Mouse (Mus musculus): ENCODE results near the gene Etv6. TPM values are rescaled to one million over a fixed set of nuclear protein-coding genes. Genes with fewer than 3 reads are reported as not detected.

Etv6 gene
- total and polyA plus RNA-seq, 2 experiments from 2014 or later: 3.0 to 7.1 TPM

DNA sequence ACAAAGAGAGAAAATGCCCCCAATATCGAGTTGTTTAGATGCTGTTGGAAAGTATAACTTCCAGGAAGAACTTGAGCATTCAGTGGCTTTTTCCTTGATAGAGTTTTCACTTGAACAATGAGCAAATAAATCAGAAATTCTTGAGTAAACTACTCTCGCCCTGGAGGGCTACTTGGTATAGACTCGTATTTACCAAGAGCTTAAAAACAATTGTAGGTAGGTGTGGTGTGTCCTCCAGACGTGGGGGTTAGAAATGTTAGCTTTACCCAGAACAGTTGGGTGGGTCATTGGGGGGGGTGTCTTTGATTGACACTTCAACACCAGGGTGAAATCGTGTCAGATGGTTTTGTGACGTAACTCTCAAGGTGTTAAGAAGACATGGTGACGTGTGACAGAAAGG lies 88.0 kb downstream of the Etv6 start:
- no peak for DNase-seq
- Histone ChIP-seq H3K4me3 (ENCODE audit: low read depth, low read length) (no peak overlapping the region), H3K4me2 (ENCODE audit: low read depth) (no peak overlapping the region), H3K9ac (no peak overlapping the region), H3K27me3 (ENCODE audit: insufficient read depth, low read length) (no peaks in the 10 kb centered on the region), H3K27ac (ENCODE audit: low read depth, low read length) (no peak overlapping the region), H3K36me3 (ENCODE audit: insufficient read depth) (no peaks in the 10 kb centered on the region), H3K4me1 (ENCODE audit: insufficient read depth) (no peaks in the 10 kb centered on the region), H3K9me3 (ENCODE audit: low read length) (no peaks in the 10 kb centered on the region)
- no peak for ATAC-seq
- WGBS: 89% methylated on average over 7 of the region's 7 CpGs
- TF ChIP-seq CTCF (IDR thresholded peaks at IDR 0.05; ENCODE audit: low read depth): no peak

DNA sequence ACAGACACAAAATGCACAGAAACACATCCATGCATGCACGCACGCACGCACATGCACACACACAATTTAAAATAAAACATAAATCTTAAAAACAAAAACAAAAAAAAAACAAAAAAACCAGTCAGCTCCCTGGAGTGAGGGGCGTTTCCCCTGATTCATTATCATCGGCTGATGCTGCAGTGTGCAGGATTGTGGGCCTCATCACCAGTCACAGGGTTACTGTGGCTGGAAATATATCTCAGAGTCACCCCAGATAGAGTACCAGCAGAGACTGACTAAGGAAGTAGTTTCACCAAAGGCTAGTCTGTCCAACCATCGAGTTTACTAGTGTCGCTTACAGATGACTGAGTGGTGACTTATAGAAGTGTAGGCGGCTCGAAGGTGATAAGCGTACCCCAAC lies 88.8 kb downstream of the Etv6 start:
- no peak for DNase-seq
- Histone ChIP-seq H3K36me3 (ENCODE audit: insufficient read depth) (no peaks in the 10 kb centered on the region), H3K27ac (ENCODE audit: low read depth, low read length) (no peak overlapping the region), H3K9ac (no peak overlapping the region), H3K4me3 (ENCODE audit: low read depth, low read length) (no peak overlapping the region), H3K4me1 (ENCODE audit: insufficient read depth) (no peaks in the 10 kb centered on the region), H3K27me3 (ENCODE audit: insufficient read depth, low read length) (no peaks in the 10 kb centered on the region), H3K4me2 (ENCODE audit: low read depth) (no peak overlapping the region), H3K9me3 (ENCODE audit: low read length) (no peaks in the 10 kb centered on the region)
- TF ChIP-seq CTCF (IDR thresholded peaks at IDR 0.05; ENCODE audit: low read depth): no peak
- no peak for ATAC-seq
- WGBS: 91% methylated on average over 10 of the region's 10 CpGs

DNA sequence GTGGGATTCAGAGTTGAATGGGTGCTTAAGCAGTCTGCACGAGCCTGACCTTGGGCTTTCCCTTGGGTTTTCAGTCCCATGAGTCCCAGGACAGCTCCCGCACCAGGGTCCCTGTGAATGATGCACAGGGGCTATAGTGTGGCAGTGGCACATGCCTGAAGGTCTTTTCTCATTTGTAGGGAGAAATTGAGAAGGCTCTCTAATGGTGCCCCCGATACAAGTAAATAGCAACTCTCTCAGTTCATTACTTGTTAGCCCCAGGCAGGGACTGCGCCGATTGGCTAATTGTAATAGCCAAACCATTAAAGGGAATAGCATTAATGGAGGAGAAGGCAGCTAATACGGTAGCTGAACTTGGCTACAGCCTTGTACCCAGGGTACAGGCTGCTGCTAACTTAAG lies 92.5 kb downstream of the Etv6 start:
- no peaks in the 10 kb centered on the region for H3K36me3 ChIP-seq (ENCODE audit: insufficient read depth)
- TF ChIP-seq CTCF (IDR thresholded peaks at IDR 0.05; ENCODE audit: low read depth): no peak
- no peak overlapping the region for H3K27ac ChIP-seq (ENCODE audit: low read depth, low read length)
- no peak overlapping the region for H3K4me3 ChIP-seq (ENCODE audit: low read depth, low read length)
- ATAC-seq: no peak
- 43% methylated on average over 6 of the region's 6 CpGs for WGBS
- H3K4me2 ChIP-seq (ENCODE audit: low read depth): no peak overlapping the region
- no peak overlapping the region for H3K9ac ChIP-seq
- H3K4me1 ChIP-seq (ENCODE audit: insufficient read depth): no peaks in the 10 kb centered on the region
- H3K9me3 ChIP-seq (ENCODE audit: low read length): no peaks in the 10 kb centered on the region
- no peaks in the 10 kb centered on the region for H3K27me3 ChIP-seq (ENCODE audit: insufficient read depth, low read length)
- DNase-seq: no peak

DNA sequence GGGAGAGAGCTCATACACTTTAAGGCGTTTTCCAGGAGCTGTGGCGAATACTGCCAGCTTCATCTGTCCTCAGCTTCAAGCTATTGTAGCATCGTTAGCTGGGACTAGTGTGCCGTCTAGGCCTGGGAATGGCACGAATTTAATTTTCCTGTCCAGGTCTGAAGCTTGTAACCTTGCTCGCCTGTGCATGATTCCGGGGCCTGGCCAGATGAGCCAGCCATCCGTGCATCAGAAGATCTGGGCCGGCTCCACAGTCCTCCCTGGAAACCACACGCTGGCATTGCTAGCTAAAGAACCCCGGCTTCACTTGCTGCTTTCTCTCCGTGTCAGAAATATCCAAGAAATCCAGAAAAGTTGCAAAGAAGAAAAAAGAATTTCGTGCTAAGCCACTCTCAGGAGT lies 93.1 kb downstream of the Etv6 start:
- no peak overlapping the region for H3K4me2 ChIP-seq (ENCODE audit: low read depth)
- no peak overlapping the region for H3K27ac ChIP-seq (ENCODE audit: low read depth, low read length)
- TF ChIP-seq CTCF (IDR thresholded peaks at IDR 0.05; ENCODE audit: low read depth): no peak
- WGBS: 64% methylated on average over 13 of the region's 13 CpGs
- no peak for DNase-seq
- H3K36me3 ChIP-seq (ENCODE audit: insufficient read depth): no peaks in the 10 kb centered on the region
- H3K4me1 ChIP-seq (ENCODE audit: insufficient read depth): no peaks in the 10 kb centered on the region
- no peak overlapping the region for H3K9ac ChIP-seq
- no peak overlapping the region for H3K4me3 ChIP-seq (ENCODE audit: low read depth, low read length)
- no peak for ATAC-seq
- H3K27me3 ChIP-seq (ENCODE audit: insufficient read depth, low read length): no peaks in the 10 kb centered on the region
- H3K9me3 ChIP-seq (ENCODE audit: low read length): no peaks in the 10 kb centered on the region

DNA sequence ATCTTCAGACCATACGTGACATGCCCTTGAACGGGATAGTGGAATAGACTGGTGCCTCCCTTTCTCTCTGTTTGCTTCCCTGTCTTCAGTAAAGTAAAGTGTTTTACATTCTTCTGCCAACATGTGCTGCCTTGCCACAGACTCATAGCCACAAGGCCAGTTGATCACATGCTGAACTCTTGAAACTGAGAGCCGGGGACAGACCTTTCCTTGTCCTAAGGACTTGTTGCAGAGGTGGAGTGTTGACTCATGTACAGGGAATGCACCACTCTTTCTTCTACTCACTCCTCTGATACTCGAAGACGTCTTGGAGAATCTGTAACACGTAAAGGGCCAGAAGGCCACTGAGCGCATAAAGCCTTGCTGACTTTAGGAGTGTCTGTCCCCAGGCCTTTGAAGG lies 94.3 kb downstream of the Etv6 start:
- no peak overlapping the region for H3K9ac ChIP-seq
- no peak overlapping the region for H3K4me2 ChIP-seq (ENCODE audit: low read depth)
- no peaks in the 10 kb centered on the region for H3K4me1 ChIP-seq (ENCODE audit: insufficient read depth)
- no peaks in the 10 kb centered on the region for H3K36me3 ChIP-seq (ENCODE audit: insufficient read depth)
- no peaks in the 10 kb centered on the region for H3K27me3 ChIP-seq (ENCODE audit: insufficient read depth, low read length)
- DNase-seq (no peak), ATAC-seq (no peak)
- TF ChIP-seq CTCF (IDR thresholded peaks at IDR 0.05; ENCODE audit: low read depth): no peak
- 98% methylated on average over 7 of the region's 7 CpGs for whole genome bisulfite sequencing
- H3K4me3 ChIP-seq (ENCODE audit: low read depth, low read length): no peak overlapping the region
- no peak overlapping the region for H3K27ac ChIP-seq (ENCODE audit: low read depth, low read length)
- H3K9me3 ChIP-seq (ENCODE audit: low read length): no peaks in the 10 kb centered on the region

DNA sequence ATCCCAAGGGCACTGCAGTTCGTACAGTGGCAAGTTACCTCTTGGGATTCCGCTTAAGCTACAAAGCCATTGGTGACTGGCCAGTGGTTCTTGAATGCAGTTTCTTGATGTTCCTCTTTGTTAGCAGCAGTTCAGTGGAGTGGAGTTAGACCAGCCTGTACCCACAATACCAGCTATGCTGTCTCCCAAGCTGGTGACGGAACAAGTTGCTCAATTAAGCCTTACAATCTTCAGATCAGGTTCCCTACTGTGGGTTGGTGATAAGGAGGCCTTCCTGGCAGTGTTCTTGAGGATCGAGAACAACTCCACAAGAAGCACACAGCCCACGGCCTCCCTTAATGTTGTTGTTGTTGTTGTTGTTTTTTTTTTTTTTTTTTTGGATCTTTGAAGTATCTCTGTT lies 95.3 kb downstream of the Etv6 start:
- no peaks in the 10 kb centered on the region for H3K27me3 ChIP-seq (ENCODE audit: insufficient read depth, low read length)
- no peak overlapping the region for H3K4me3 ChIP-seq (ENCODE audit: low read depth, low read length)
- no peak for TF ChIP-seq CTCF (IDR thresholded peaks at IDR 0.05; ENCODE audit: low read depth)

DNA sequence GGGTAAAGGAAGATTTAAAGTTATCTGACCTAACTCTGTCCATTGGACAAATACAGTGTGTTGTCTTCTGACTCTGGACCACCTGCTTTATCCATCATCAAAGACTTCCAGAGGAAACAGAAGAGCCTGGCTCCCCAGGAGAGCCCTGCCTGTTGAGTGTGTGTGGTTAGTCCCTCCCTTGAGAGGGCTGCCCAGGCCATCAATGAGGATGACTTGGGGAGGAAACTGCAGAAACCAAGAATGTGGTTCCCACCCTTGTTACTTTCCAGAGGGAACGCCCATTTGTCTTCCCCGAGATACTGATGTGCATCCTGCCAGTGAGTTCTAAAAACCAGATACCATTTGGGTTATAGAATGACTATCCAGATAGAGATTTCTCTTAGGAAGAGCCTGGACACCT lies 96.1 kb downstream of the Etv6 start:
- 84% methylated on average over 2 of the region's 2 CpGs for WGBS

More for the DNA sequence above, 95.3 kb downstream of the Etv6 start:
- H3K9ac ChIP-seq: no peak overlapping the region
- DNase-seq (no peak), ATAC-seq (no peak)
- no peak overlapping the region for H3K27ac ChIP-seq (ENCODE audit: low read depth, low read length)
- H3K4me2 ChIP-seq (ENCODE audit: low read depth): no peak overlapping the region
- WGBS: 92% methylated on average over 5 of the region's 5 CpGs
- no peaks in the 10 kb centered on the region for H3K9me3 ChIP-seq (ENCODE audit: low read length)
- H3K4me1 ChIP-seq (ENCODE audit: insufficient read depth): no peaks in the 10 kb centered on the region
- H3K36me3 ChIP-seq (ENCODE audit: insufficient read depth): no peaks in the 10 kb centered on the region

DNA sequence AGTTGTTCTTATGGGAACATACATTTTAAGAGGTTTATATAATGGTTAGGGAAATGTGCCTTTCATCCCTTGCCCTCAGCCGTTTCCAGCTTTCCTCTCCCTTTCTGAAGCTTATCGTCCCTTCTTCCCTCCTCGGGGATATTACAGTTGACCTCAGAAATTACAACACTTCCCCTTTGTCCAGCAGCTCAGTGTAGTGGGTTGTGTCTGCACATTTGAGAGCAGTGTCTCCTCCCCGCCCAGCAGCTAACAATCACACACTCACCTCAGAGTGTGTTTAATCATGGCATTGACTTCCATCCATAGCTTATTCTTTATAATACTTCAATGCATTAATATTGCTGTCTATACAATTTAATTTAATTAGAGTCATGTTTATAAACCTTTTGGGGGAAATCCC lies 98.3 kb downstream of the Etv6 start:
- Histone ChIP-seq H3K4me1 (ENCODE audit: insufficient read depth) (no peaks in the 10 kb centered on the region), H3K4me2 (ENCODE audit: low read depth) (no peak overlapping the region), H3K27ac (ENCODE audit: low read depth, low read length) (no peak overlapping the region), H3K27me3 (ENCODE audit: insufficient read depth, low read length) (no peaks in the 10 kb centered on the region), H3K36me3 (ENCODE audit: insufficient read depth) (no peaks in the 10 kb centered on the region), H3K9me3 (ENCODE audit: low read length) (no peaks in the 10 kb centered on the region), H3K9ac (no peak overlapping the region), H3K4me3 (ENCODE audit: low read depth, low read length) (no peak overlapping the region)
- WGBS: 84% methylated on average over 4 of the region's 4 CpGs
- no peak for TF ChIP-seq CTCF (IDR thresholded peaks at IDR 0.05; ENCODE audit: low read depth)
- no peak for ATAC-seq
- DNase-seq: no peak

More for the DNA sequence above, 96.1 kb downstream of the Etv6 start:
- H3K9ac ChIP-seq: no peak overlapping the region
- TF ChIP-seq CTCF (IDR thresholded peaks at IDR 0.05; ENCODE audit: low read depth): no peak
- H3K36me3 ChIP-seq (ENCODE audit: insufficient read depth): no peaks in the 10 kb centered on the region
- no peak overlapping the region for H3K27ac ChIP-seq (ENCODE audit: low read depth, low read length)
- no peak overlapping the region for H3K4me2 ChIP-seq (ENCODE audit: low read depth)
- no peaks in the 10 kb centered on the region for H3K9me3 ChIP-seq (ENCODE audit: low read length)
- H3K4me3 ChIP-seq (ENCODE audit: low read depth, low read length): no peak overlapping the region
- H3K4me1 ChIP-seq (ENCODE audit: insufficient read depth): no peaks in the 10 kb centered on the region
- H3K27me3 ChIP-seq (ENCODE audit: insufficient read depth, low read length): no peaks in the 10 kb centered on the region
- DNase-seq (no peak), ATAC-seq (no peak)

All from forebrain, postnatal 0 days (tissue).